Mouse (Mus musculus) stomach, embryonic 14.5 days (tissue): Measurements from ENCODE around the gene Gna11. TPM values are rescaled to one million over a fixed set of nuclear protein-coding genes. Genes with fewer than 3 reads are reported as not detected.
A peak's percentile ranks its signal among the peaks of the same experiment; 100 is the strongest.

ENCODE experiments used
- ATAC-seq: fragments of 200-750 bp; cut with Nextera tagmentation; 2 replicates; pipeline ENCODE4 v1.8.0; 2017; ENCODE audit warnings: low read depth, moderate TSS enrichment; ENCODE audit not compliant: insufficient number of reproducible peaks, insufficient read depth, low FRiP score
- H3K27ac ChIP-seq: fragments of 300-500 bp; sonication (generic); 2 replicates; pipeline ENCODE4 v1.5.1; 2014; ENCODE audit warnings: mild to moderate bottlenecking, low read length, moderate library complexity, mixed read lengths
- H3K27me3 ChIP-seq: fragments of 300-500 bp; sonication (generic); 2 replicates; pipeline ENCODE4 v1.6.1; 2014; ENCODE audit warnings: low read length, control low read depth, mixed read lengths; ENCODE audit not compliant: control insufficient read depth, insufficient read depth
- H3K36me3 ChIP-seq: fragments of 300-500 bp; sonication (generic); 2 replicates; pipeline ENCODE4 v1.6.1; 2014; ENCODE audit warnings: mild to moderate bottlenecking, control low read depth, low read length, moderate library complexity, mixed read lengths; ENCODE audit not compliant: control insufficient read depth, insufficient read depth
- H3K4me1 ChIP-seq: fragments of 300-500 bp; sonication (generic); 2 replicates; pipeline ENCODE4 v1.6.1; 2014; ENCODE audit warnings: low read length, control low read depth, mixed read lengths; ENCODE audit not compliant: control insufficient read depth, insufficient read depth
- H3K4me2 ChIP-seq: fragments of 300-500 bp; sonication (generic); replicated peaks from 2 replicates; pipeline ENCODE4 v1.6.1; 2014; ENCODE audit warnings: low read depth, low read length, control low read depth
- H3K4me3 ChIP-seq: fragments of 300-500 bp; sonication (generic); 2 replicates; pipeline ENCODE4 v1.5.1; 2014; ENCODE audit warnings: low read depth, low read length, control low read depth
- H3K9ac ChIP-seq: fragments of 300-500 bp; sonication (generic); replicated peaks from 2 replicates; pipeline ENCODE4 v1.6.1; 2014; ENCODE audit warnings: low read depth, mild to moderate bottlenecking, control low read depth, low read length, moderate library complexity, mixed read lengths
- H3K9me3 ChIP-seq: fragments of 300-500 bp; sonication (generic); 2 replicates; pipeline ENCODE4 v1.6.1; 2016; ENCODE audit warnings: low read depth, low read length, control low read depth; ENCODE audit not compliant: control insufficient read depth
- WGBS: fragments of 180-500 bp; shearing (Covaris S2); extraction: QIAGEN DNeasy Blood & Tissue Kit; methylation state at CpG from one replicate; pipeline ENCODE4 v1.1.7; 2014; 5-methylcytosine and 5-hydroxymethylcytosine counted together
- polyA plus RNA-seq: library from polyadenylated mRNA; unstranded; fragments of >200 nt; fragmentation: Nextera tagmentation; extraction: Ambion mirVana; gene quantifications from 2 replicates; pipeline ENCODE4 v1.2.1, GENCODE M21; 2014

The Gna11 gene
- 86.2 and 89.3 TPM in 2 replicates for polyA plus RNA-seq

DNA sequence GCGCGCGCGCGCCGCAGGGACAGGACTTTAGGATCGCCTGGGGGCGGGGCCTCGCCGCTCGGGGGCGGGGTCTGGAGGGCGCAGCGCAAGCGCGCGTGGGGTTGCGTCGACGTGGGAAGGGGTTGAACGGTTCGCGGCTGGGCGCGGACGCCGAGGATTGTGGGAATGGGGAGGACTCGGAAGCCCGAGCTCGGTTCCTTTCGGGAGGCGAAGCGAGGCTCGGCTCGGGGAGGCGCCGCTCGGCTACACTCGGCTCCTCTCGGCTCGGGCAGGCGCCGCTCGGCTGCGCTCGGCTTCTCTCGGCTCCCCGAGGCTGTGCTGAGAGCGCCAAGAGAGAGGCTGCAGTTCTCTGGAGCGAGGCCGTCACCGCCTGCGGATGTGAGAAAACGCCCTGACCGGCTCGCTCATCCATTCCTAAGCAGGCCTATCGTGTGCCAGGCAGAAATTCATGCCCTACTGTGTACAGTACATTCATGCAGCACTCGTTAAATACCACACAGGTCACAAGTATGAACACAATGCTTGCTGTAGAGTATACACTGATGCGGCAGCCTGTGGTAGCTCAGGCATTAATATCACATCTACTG is at the start of gene Gna11:
Gene Gna11, minus strand, starts transcription at position 30 of the 587 bp plus-strand sequence.
- Histone ChIP-seq H3K4me2 (peak within 1 kb of the TSS; percentile 95), H3K4me1 (peaks cover 25% of the 10 kb centered on the region), H3K27ac (peak within 1 kb of the TSS; percentile 84), H3K36me3 (no peaks in the 10 kb centered on the region; the same call in 1 of the 2 replicates), H3K27me3 (no peaks in the 10 kb centered on the region), H3K9ac (peak within 1 kb of the TSS; percentile 92), H3K4me3 (peak within 1 kb of the TSS; percentile 97), H3K9me3 (no peaks in the 10 kb centered on the region)
- under 1% methylated on average over 59 of the region's 59 CpGs for WGBS
- ATAC-seq, result peak; percentile 94

DNA sequence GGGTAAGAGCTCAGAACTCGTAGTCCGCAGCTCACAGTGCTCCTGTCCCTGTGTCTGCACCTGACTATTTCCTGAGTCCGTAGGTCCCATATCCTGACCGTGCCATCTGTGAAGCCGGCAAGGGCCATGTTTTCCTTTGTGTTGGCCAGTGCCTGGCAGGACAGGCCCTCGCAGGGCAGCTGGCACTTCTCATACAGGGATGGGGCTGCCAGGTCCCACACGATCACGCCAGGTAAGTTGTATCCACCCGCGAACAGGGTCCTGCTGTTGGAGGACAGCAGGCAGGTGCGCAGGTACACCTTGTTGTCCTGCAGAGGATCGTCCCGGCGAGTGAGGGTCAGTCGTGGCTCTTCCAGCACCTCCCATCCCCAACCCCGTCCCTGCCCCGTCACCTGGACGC is 48.9 kb upstream of the Gna11 start:
- WGBS, result 66% methylated on average over 18 of the region's 18 CpGs
- no peak overlapping the region for H3K4me2 ChIP-seq
- H3K27me3 ChIP-seq, result no peaks in the 10 kb centered on the region
- no peaks in the 10 kb centered on the region for H3K36me3 ChIP-seq
- H3K4me1 ChIP-seq, result peaks cover 29% of the 10 kb centered on the region
- no peak for ATAC-seq
- H3K9me3 ChIP-seq, result no peaks in the 10 kb centered on the region
- H3K27ac ChIP-seq, result no peak overlapping the region
- no peak overlapping the region for H3K9ac ChIP-seq
- H3K4me3 ChIP-seq, result no peak overlapping the region

- H3K27me3 ChIP-seq, result no peaks in the 10 kb centered on the region
- ATAC-seq, result no peak
- H3K4me2 ChIP-seq, result no peak overlapping the region
- H3K36me3 ChIP-seq, result peaks cover 6% of the 10 kb centered on the region; the same call in 1 of the 2 replicates
- no peak overlapping the region for H3K27ac ChIP-seq
- no peak overlapping the region for H3K9ac ChIP-seq
- no peak overlapping the region for H3K4me3 ChIP-seq
- H3K9me3 ChIP-seq, result no peaks in the 10 kb centered on the region
- peaks cover 29% of the 10 kb centered on the region for H3K4me1 ChIP-seq
- WGBS, result 75% methylated on average over 4 of the region's 4 CpGs
These were observed 48.2 kb upstream of the Gna11 start for GRCm38 (mm10) chr10:81593223-81593622.

GRCm38 (mm10) chr10:81592631-81593030 is 47.6 kb upstream of the Gna11 start:
- Histone ChIP-seq H3K36me3 (peaks cover 9% of the 10 kb centered on the region; the same call in 1 of the 2 replicates), H3K4me2 (no peak overlapping the region), H3K9ac (no peak overlapping the region), H3K4me3 (no peak overlapping the region), H3K27ac (no peak overlapping the region), H3K27me3 (no peaks in the 10 kb centered on the region), H3K9me3 (no peaks in the 10 kb centered on the region), H3K4me1 (peaks cover 23% of the 10 kb centered on the region)
- WGBS, result 80% methylated on average over 7 of the region's 7 CpGs
- ATAC-seq, result no peak

- Histone ChIP-seq H3K4me1 (peaks cover 15% of the 10 kb centered on the region), H3K4me2 (no peak overlapping the region), H3K9me3 (no peaks in the 10 kb centered on the region), H3K36me3 (peaks cover 9% of the 10 kb centered on the region; the same call in 1 of the 2 replicates), H3K9ac (no peak overlapping the region), H3K4me3 (no peak overlapping the region), H3K27ac (no peak overlapping the region), H3K27me3 (no peaks in the 10 kb centered on the region)
- ATAC-seq, result no peak
- WGBS, result 60% methylated on average over 9 of the region's 9 CpGs
These were observed 46.9 kb upstream of the Gna11 start for GRCm38 (mm10) chr10:81591846-81592245.

- ATAC-seq, result no peak
- 67% methylated on average over 7 of the region's 7 CpGs for WGBS
- Histone ChIP-seq H3K27ac (no peak overlapping the region), H3K4me1 (no peaks in the 10 kb centered on the region), H3K4me3 (no peak overlapping the region), H3K27me3 (no peaks in the 10 kb centered on the region), H3K9ac (no peak overlapping the region), H3K4me2 (no peak overlapping the region), H3K36me3 (peaks cover 16% of the 10 kb centered on the region; the same call in 1 of the 2 replicates), H3K9me3 (no peaks in the 10 kb centered on the region)
These were observed 43.7 kb upstream of the Gna11 start for GRCm38 (mm10) chr10:81588739-81589138.

- Histone ChIP-seq H3K9ac (no peak overlapping the region), H3K4me2 (no peak overlapping the region), H3K27ac (no peak overlapping the region), H3K27me3 (no peaks in the 10 kb centered on the region), H3K9me3 (no peaks in the 10 kb centered on the region), H3K4me1 (no peaks in the 10 kb centered on the region; the same call in 1 of the 2 replicates), H3K36me3 (peaks cover 14% of the 10 kb centered on the region; the same call in 1 of the 2 replicates), H3K4me3 (no peak overlapping the region)
- WGBS, result 58% methylated on average over 6 of the region's 6 CpGs
- ATAC-seq, result no peak
These were observed 38.4 kb upstream of the Gna11 start for GRCm38 (mm10) chr10:81583347-81583746.

- H3K4me1 ChIP-seq, result peaks cover 6% of the 10 kb centered on the region
- H3K4me2 ChIP-seq, result no peak overlapping the region
- H3K9ac ChIP-seq, result no peak overlapping the region
These were observed 35.6 kb upstream of the Gna11 start for GRCm38 (mm10) chr10:81580441-81581070.

More at GRCm38 (mm10) chr10:81580441-81581070, 35.6 kb upstream of the Gna11 start:
- H3K36me3 ChIP-seq, result 0 out of 2 replicates have a peak, but pooled peaks cover 3% of the 10 kb centered on the region
- no peak overlapping the region for H3K4me3 ChIP-seq
- H3K9me3 ChIP-seq, result no peaks in the 10 kb centered on the region
- no peak overlapping the region for H3K27ac ChIP-seq
- 48% methylated on average over 25 of the region's 25 CpGs for WGBS
- no peaks in the 10 kb centered on the region for H3K27me3 ChIP-seq
- ATAC-seq, result no peak; the same call in 1 of the 2 replicates
